Mouse (Mus musculus) heart, postnatal 0 days (tissue): ENCODE results near the gene Cdv3. TPM values are rescaled to one million over a fixed set of nuclear protein-coding genes. Genes with fewer than 3 reads are reported as not detected.

Experiments
- ATAC-seq: fragments of 200-750 bp; cut with Nextera tagmentation; 2 replicates; pipeline ENCODE4 v1.8.0; 2017; ENCODE audit warnings: low read depth, moderate number of reproducible peaks, moderate library complexity; ENCODE audit not compliant: insufficient read depth
- DNase-seq: peaks from one replicate; pipeline ENCODE4 v3.0.0-alpha.2; 2016; ENCODE audit warnings: low spot score
- H3K27ac ChIP-seq: fragments of 300-500 bp; sonication (generic); 2 replicates; pipeline ENCODE4 v1.5.1; 2014; ENCODE audit warnings: low read depth, mild to moderate bottlenecking
- H3K27me3 ChIP-seq: fragments of 300-500 bp; sonication (generic); 2 replicates; pipeline ENCODE4 v1.6.1; 2014; ENCODE audit warnings: low read length, mixed read lengths; ENCODE audit not compliant: control insufficient read depth, insufficient read depth
- H3K36me3 ChIP-seq: fragments of 300-500 bp; sonication (generic); replicated peaks from 2 replicates; pipeline ENCODE4 v1.6.1; 2014; ENCODE audit warnings: low read length, mixed read lengths; ENCODE audit not compliant: control insufficient read depth, insufficient read depth
- H3K4me1 ChIP-seq: fragments of 300-500 bp; sonication (generic); 2 replicates; pipeline ENCODE4 v1.6.1; 2014; ENCODE audit warnings: antibody characterized with exemption; ENCODE audit not compliant: control insufficient read depth, insufficient read depth
- H3K4me2 ChIP-seq: fragments of 300-500 bp; sonication (generic); 2 replicates; pipeline ENCODE4 v1.6.1; 2014; ENCODE audit warnings: low read depth, mild to moderate bottlenecking, low read length, moderate library complexity
- H3K4me3 ChIP-seq: fragments of 300-500 bp; sonication (generic); 2 replicates; pipeline ENCODE4 v1.5.1; 2014; ENCODE audit warnings: low read depth, low read length
- H3K9ac ChIP-seq: fragments of 300-500 bp; sonication (generic); replicated peaks from 2 replicates; pipeline ENCODE4 v1.6.1; 2014; ENCODE audit warnings: low read depth, low read length, mixed read lengths
- H3K9me3 ChIP-seq: fragments of 300-500 bp; sonication (generic); replicated peaks from 2 replicates; pipeline ENCODE4 v1.6.1; 2016; ENCODE audit warnings: low read length; ENCODE audit not compliant: control insufficient read depth
- CTCF ChIP-seq: IDR thresholded peaks from 2 replicates; pipeline ENCODE4 v1.5.1; 2016; ENCODE audit warnings: antibody characterized with exemption, control low read depth, low read depth
- EP300 ChIP-seq: IDR thresholded peaks from 2 replicates; pipeline ENCODE4 v1.6.1; 2016; ENCODE audit warnings: antibody characterized with exemption, low read depth
- WGBS: fragments of 180-500 bp; shearing (Covaris S2); extraction: QIAGEN DNeasy Blood & Tissue Kit; methylation state at CpG from one replicate; pipeline ENCODE4 v1.1.7; 2014; 5-methylcytosine and 5-hydroxymethylcytosine counted together
- polyA plus RNA-seq: library from polyadenylated mRNA; unstranded; fragments of >200 nt; fragmentation: Nextera tagmentation; extraction: Ambion mirVana; gene quantifications from 2 replicates; pipeline ENCODE4 v1.2.1, GENCODE M21; 2015
- total RNA-seq: library from RNA; depleted of rRNA; stranded (reverse); fragments of >200 nt; gene quantifications from 2 replicates; pipeline ENCODE4 v1.2.3, GENCODE M21; 2014; ENCODE audit warnings: low replicate concordance

Cdv3 gene
- total and polyA plus RNA-seq, 2 experiments from 2014 or later, result 63.0 to 81.1 TPM

GRCm38 (mm10) chr9:103366356-103366755, 716 bp upstream of the Cdv3 start:
- Histone ChIP-seq H3K27me3 (no peaks in the 10 kb centered on the region), H3K9ac (0 out of 2 replicates have a peak overlapping the region, but pooled peaks have one; percentile 16), H3K4me2 (peak overlapping the region; percentile 55), H3K27ac (peak overlapping the region; percentile 87), H3K36me3 (peaks cover 18% of the 10 kb centered on the region; the same call in 1 of the 2 replicates), H3K4me1 (peaks cover 34% of the 10 kb centered on the region), H3K4me3 (peak overlapping the region; percentile 32), H3K9me3 (no peaks in the 10 kb centered on the region)
- TF ChIP-seq EP300 (no peak), CTCF (no peak)
- ATAC-seq, result no peak
- 55% methylated on average over 9 of the region's 9 CpGs for WGBS
- no peak for DNase-seq

DNA sequence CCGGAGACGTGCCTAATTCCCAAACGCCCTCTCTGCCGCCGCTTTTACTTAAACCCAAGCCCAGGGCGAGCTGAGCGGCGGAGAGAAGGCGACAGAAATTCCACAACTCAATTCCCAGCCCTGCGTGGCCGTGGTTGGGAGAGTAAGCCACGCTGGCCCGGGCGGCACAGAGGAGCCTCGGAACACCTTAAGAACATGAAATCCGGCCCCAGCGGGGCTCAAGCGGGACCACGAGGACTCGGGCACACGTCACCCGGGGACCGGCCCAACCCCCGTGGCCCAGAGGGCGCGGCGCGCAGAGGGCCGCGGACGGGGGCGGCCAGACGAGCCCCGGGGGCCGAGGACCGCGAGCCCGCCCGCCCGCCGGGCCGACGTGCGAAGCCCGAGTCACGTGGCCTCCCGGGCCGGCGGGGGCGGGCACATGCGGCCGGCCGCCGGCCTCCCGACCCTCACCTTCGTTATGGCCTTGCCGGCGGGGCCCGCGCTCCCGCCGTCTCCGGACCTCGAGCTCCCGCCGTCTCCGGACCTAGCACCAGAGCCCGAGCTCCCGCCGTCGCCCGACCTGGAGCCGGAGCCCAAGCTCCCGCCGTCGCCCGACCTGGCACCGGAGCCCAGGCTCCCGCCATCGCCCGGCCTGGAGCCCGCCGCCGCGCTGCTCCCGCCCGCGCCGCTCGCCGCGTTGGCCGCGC, 895 bp downstream of the Cdv3 start:
- WGBS, result under 1% methylated on average over 67 of the region's 94 CpGs
- Histone ChIP-seq H3K9me3 (no peaks in the 10 kb centered on the region), H3K4me1 (peaks cover 30% of the 10 kb centered on the region), H3K27ac (peak overlapping the region; percentile 99), H3K36me3 (peaks cover 26% of the 10 kb centered on the region), H3K4me3 (peak overlapping the region; percentile 74), H3K4me2 (peak overlapping the region; percentile 76), H3K27me3 (no peaks in the 10 kb centered on the region), H3K9ac (peak overlapping the region; percentile 91)
- TF ChIP-seq EP300, result no peak
- TF ChIP-seq CTCF, result no peak
- DNase-seq (peak; percentile 55), ATAC-seq (peak; percentile 24)

DNA sequence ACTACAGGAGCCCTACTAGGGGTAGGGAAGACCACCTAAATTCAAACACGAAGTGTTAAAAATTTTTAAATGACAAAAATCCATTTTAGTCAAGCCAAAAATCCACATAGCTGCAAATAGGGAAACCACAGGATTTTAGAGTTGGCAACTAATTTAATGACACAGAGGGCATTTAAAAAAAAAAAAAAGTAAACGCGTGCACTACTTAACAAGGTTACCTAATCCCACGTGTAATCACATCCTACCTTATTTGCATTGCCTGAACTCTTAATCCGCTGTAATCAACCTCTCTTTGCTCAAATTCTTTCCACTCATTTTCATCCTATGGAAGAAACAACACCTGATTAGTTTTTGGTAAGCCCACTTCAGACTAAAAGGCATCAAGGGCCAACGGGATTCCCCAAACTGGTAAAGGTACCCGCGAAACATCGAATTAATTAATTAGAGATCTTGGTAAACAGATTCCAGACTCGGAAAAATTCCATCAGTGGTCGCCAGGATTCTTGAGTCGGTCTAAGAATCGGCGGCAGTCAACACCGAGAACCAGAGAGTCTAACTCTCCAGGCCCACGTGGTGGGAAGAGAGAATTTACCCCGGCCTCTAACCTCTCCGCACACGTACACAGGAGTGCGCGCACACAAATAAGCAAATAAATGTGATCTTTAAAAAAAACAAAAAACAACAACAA, 1.8 kb downstream of the Cdv3 start:
- ATAC-seq (no peak), DNase-seq (peak; percentile 56)
- Histone ChIP-seq H3K9me3 (no peaks in the 10 kb centered on the region), H3K9ac (peak overlapping the region; percentile 91), H3K27ac (peak overlapping the region; percentile 99), H3K36me3 (peaks cover 30% of the 10 kb centered on the region), H3K4me3 (peak overlapping the region; percentile 74), H3K4me1 (peaks cover 27% of the 10 kb centered on the region), H3K27me3 (no peaks in the 10 kb centered on the region), H3K4me2 (peak overlapping the region; percentile 76)
- 1% methylated on average over 21 of the region's 21 CpGs for WGBS
- TF ChIP-seq EP300, result no peak

DNA sequence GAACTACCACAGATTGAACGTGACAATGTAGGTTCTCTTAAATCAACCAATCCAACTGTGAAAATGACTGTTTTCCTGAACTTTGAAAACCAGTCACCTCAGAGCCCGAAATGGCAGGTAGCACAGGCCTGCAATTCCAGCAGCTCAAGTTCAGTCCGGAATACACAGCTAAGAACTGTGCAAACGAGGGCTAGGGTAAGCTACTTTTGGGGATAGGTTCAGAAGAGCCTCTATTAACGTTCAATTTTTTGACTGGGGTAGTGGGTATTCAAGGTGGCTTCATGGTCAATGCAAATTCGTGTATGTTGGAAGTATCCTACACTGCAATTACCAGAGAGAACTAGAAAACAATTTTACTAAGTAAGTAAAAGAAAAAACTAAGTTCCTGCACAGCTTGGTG, 2.6 kb downstream of the Cdv3 start:
- Histone ChIP-seq H3K36me3 (peaks cover 36% of the 10 kb centered on the region), H3K4me1 (peaks cover 29% of the 10 kb centered on the region), H3K4me3 (peak overlapping the region; percentile 74), H3K9ac (peak overlapping the region; percentile 91; the same call in 1 of the 2 replicates), H3K4me2 (peak overlapping the region; percentile 76), H3K27me3 (no peaks in the 10 kb centered on the region), H3K27ac (no peak overlapping the region), H3K9me3 (no peaks in the 10 kb centered on the region)
- no peak for TF ChIP-seq CTCF
- no peak for TF ChIP-seq EP300
- DNase-seq (no peak), ATAC-seq (no peak)
- WGBS, result 40% methylated on average over 6 of the region's 6 CpGs

DNA sequence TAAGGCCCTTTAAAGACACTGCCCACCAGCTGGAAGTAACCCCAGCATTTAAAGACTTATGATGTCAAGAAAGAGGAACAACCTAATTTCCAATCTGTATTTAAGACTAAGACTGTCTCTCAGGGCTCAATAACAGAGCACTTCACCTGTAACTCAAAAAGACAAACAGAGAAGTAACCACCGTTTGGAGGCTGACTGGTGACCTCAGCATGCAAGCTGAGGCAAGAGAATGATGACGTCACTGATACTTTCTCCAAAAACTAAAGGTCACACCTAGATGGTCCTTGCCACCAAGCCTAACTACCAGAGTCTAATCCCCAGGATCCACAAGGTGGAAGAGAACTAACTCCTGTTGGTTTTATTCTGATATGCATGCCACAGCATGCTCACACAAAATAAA, 5.0 kb downstream of the Cdv3 start:
- Histone ChIP-seq H3K4me2 (no peak overlapping the region), H3K36me3 (peaks cover 54% of the 10 kb centered on the region)
- 50% methylated on average over 2 of the region's 2 CpGs for WGBS

More for the DNA sequence above, 5.0 kb downstream of the Cdv3 start:
- no peaks in the 10 kb centered on the region for H3K27me3 ChIP-seq
- ATAC-seq (no peak), DNase-seq (no peak)
- no peaks in the 10 kb centered on the region for H3K9me3 ChIP-seq
- no peak overlapping the region for H3K4me3 ChIP-seq
- no peak overlapping the region for H3K27ac ChIP-seq
- no peak overlapping the region for H3K9ac ChIP-seq
- TF ChIP-seq EP300 (no peak), CTCF (no peak)
- peaks cover 21% of the 10 kb centered on the region for H3K4me1 ChIP-seq
